Mouse (Mus musculus) mouse embryonic stem cell (cell line): ENCODE measurements at regions not wholly inside any gene's neighbourhood (a gene's known extent, or its start where the extent isn't known, plus 50 kb on each side); places are given as distances from the start of the nearest gene placed in this dataset.

ENCODE experiments used
- in situ Hi-C, 2 experiments: fragments of 300-500 bp; cut with MboI; formaldehyde crosslinking; loops; 1 replicate in 1 of 2; 3 replicates in 1 of 2; pipeline ENCODE4 v1.14.3; 2019 to 2020; ENCODE audit warnings: low sequenced_read_pairs in 2 of 2, low pct_unique_long_range_greater_than_20kb in 1 of 2, mixed read lengths in 1 of 2; ENCODE audit not compliant: unreplicated experiment in 1 of 2

- in situ Hi-C loops = no loop called here
These were observed 178.5 kb upstream of the Cops8 start for GRCm38 (mm10) chr1:90424066-90424821.

- in situ Hi-C loops = no loop called here
These were observed 174.4 kb upstream of the Cops8 start for GRCm38 (mm10) chr1:90428334-90428733.

- in situ Hi-C loops = no loop called here
These were observed 174.0 kb upstream of the Cops8 start for GRCm38 (mm10) chr1:90428774-90429173.

- in situ Hi-C loops = no loop called here
These were observed 172.3 kb upstream of the Cops8 start for GRCm38 (mm10) chr1:90430480-90430879.

- in situ Hi-C loops = no loop called here
These were observed 171.0 kb upstream of the Cops8 start for GRCm38 (mm10) chr1:90431783-90432182.

GRCm38 (mm10) chr1:90433911-90434310, 168.9 kb upstream of the Cops8 start:
- in situ Hi-C loops = no loop called here

- in situ Hi-C loops = no loop called here
These were observed 162.1 kb upstream of the Cops8 start for GRCm38 (mm10) chr1:90440638-90441037.

GRCm38 (mm10) chr1:90441134-90441868, 161.5 kb upstream of the Cops8 start:
- in situ Hi-C loops = no loop called here

- in situ Hi-C loops = no loop called here
These were observed 160.2 kb upstream of the Cops8 start for GRCm38 (mm10) chr1:90442250-90443240.

- in situ Hi-C loops = no loop called here
These were observed 153.1 kb upstream of the Cops8 start for GRCm38 (mm10) chr1:90449571-90450226.

- in situ Hi-C loops = no loop called here
These were observed 150.7 kb upstream of the Cops8 start for GRCm38 (mm10) chr1:90451942-90452557.

GRCm38 (mm10) chr1:90454263-90454662, 148.5 kb upstream of the Cops8 start:
- in situ Hi-C loops = no loop called here

GRCm38 (mm10) chr1:90457396-90457795, 145.4 kb upstream of the Cops8 start:
- in situ Hi-C loops = no loop called here

GRCm38 (mm10) chr1:90458176-90458575, 144.6 kb upstream of the Cops8 start:
- in situ Hi-C loops = no loop called here

- in situ Hi-C loops = no loop called here
These were observed 141.1 kb upstream of the Cops8 start for GRCm38 (mm10) chr1:90461699-90462098.

- in situ Hi-C loops = no loop called here
These were observed 139.5 kb upstream of the Cops8 start for GRCm38 (mm10) chr1:90463302-90463701.

GRCm38 (mm10) chr1:90467646-90468045, 135.1 kb upstream of the Cops8 start:
- in situ Hi-C loops = no loop called here

GRCm38 (mm10) chr1:90470996-90471395, 131.8 kb upstream of the Cops8 start:
- in situ Hi-C loops = no loop called here
